Mouse (Mus musculus): ENCODE measurements around the gene Neurl4. TPM values are rescaled to one million over a fixed set of nuclear protein-coding genes. Genes with fewer than 3 reads are reported as not detected.

Gene Neurl4
- 46.9 TPM for total RNA-seq (2023)

DNA sequence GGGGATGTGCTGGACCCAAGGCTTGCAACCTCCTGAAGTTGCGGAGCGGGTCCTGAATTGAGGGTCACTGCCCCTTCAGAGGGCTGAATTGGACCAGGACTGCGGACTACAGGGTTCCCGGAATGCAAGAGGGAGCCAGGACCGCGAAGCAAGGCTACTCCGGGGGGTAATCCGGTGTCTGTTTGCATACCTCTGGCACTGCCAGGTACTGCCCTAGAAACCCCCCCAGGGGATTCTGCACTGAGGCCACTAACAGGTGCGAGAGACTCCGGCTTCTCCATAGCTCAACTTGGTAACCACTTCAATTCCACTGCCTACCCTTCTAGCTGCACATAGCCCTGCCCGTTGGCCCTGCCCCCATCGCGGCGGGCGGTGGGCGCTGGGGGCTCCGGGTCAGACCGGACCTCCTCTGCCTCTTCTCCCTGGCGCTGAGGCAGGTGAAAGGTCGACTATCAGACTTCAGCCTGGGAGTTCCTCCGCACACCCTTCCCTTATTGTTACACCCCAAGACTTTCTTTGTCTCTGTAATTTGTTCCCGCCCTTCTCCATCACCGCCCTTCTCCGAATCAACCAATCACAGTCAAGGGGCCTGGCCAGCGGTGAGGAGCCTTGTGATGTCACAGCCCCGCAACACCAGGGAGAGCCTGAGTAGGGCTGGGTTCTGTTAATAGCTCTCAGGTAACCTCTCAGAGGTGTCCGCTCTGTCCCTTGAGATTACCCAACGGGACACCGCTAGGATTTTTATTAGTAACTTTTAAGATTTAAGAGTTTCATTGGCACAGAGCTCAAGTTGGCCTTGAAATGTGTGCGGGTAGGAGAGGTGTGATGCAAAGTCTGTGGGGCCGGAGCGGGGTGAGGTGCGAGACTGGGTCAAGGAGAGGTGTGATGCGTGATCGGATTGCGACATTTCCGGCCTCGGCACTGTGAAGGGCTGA lies at the start of gene Neurl4, which contains the start of gene 2810408A11Rik:
Gene Neurl4 (plus strand): TSS at position 602 of the 935 bp plus-strand sequence.
Gene 2810408A11Rik (minus strand): TSS at position 517 of the 935 bp plus-strand sequence.

DNA sequence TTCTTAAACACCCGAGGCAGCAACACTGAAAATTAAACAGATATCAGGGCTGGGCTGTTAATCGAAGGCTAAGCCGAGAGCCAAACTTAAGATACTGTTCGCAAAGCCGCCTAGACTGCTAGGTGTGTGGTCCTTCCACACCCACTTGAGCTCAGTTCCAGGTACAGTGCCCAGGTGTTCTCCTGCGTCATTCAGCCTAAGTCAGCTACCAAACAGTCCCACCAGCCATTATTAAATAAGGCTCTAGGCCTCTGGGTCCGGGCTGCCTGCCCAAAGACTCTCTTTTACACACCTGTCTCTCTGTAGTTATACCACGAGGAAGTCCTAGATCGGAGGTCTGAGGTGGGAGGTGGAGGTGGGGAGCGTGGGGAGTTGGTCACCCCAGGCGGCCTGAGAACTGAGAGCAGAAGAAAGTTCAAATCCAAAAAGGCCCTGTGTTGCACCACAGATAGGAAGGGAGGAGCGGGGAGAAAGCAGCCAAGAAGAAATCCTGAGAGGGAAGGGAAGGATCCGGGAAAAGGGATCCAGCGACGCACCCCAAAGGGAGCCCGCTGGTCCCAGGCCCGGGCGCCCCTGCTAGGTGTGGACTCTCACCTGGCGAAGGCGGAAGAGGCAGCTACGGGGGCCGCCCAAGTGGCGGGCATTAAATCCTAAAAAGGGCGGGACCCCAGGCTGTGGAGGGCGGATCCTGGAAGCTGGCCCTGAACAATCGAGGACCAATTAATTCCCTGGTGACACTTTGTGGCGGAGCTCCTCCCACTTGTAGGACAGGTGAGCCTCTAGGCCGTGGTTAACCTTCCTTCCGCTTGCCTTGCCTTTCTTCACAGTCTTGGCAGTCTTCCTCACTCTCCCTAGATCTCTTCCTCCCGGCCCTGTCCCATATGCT lies 42.5 kb upstream of the Neurl4 start, which contains the start of gene Tnk1:
Gene Tnk1 (minus strand): TSS at position 618 of the 886 bp plus-strand sequence.

DNA sequence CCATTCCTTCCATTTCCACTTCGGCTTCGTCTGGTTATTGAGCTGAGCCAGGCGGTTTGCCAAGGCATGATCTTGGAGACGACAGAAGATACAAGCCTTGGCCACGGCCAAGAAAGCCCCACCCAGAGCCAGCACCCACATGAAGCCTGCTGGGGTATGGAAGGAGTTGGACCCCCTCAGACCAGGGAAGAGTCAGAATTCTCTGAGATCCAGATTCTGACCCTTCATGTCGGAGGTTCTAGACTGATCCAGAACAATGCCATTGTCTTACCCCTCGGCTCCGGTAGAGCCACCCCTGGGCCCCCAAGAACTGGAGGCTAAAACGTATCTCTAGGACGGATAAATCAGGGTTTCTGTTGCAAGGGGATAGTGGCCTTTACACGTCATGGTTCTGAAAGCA lies 23.0 kb upstream of the Neurl4 start, which contains the start of gene Tmem95:
Gene Tmem95 (minus strand): TSS at position 141 of the 400 bp plus-strand sequence.

GRCm38 (mm10) chr11:69880853-69881603 lies 19.8 kb upstream of the Neurl4 start, which contains the start of gene Kctd11:
Gene Kctd11, minus strand, starts transcription at chr11:69881406.

DNA sequence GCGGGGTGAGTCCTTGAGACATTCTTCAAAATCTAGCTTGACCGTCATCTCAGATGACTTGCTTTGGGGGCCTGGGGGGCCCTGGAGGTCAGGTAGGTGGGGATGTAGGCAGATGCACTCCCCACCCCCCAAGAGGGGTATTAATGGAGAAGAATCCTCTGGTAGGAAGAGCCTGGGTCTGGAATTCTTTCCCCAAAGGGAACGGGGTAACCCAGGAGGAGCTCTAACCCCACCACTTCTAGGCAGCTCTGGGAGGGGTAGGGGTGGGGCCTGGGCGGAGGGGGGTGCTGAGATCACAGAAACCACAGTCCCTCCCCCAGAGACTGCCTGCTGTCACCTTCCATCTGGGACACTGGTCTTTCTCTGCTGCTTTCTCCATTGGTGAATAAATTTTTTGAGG lies 5.6 kb upstream of the Neurl4 start, which contains the start of gene Acap1:
Gene Acap1 (minus strand): TSS at position 249 of the 400 bp plus-strand sequence.

GRCm38 (mm10) chr11:69913554-69914371 lies 12.9 kb downstream of the Neurl4 start, which contains the start of gene Gps2:
Gene Gps2, plus strand, starts transcription at chr11:69913888.

GRCm38 (mm10) chr11:69921114-69922011 lies 20.5 kb downstream of the Neurl4 start, which contains the start of gene Eif5a:
Gene Eif5a, minus strand, starts transcription at chr11:69921958.

GRCm38 (mm10) chr11:69935137-69935879 lies 34.4 kb downstream of the Neurl4 start, which contains the start of gene Ybx2:
Gene Ybx2, plus strand, starts transcription at chr11:69935796.

DNA sequence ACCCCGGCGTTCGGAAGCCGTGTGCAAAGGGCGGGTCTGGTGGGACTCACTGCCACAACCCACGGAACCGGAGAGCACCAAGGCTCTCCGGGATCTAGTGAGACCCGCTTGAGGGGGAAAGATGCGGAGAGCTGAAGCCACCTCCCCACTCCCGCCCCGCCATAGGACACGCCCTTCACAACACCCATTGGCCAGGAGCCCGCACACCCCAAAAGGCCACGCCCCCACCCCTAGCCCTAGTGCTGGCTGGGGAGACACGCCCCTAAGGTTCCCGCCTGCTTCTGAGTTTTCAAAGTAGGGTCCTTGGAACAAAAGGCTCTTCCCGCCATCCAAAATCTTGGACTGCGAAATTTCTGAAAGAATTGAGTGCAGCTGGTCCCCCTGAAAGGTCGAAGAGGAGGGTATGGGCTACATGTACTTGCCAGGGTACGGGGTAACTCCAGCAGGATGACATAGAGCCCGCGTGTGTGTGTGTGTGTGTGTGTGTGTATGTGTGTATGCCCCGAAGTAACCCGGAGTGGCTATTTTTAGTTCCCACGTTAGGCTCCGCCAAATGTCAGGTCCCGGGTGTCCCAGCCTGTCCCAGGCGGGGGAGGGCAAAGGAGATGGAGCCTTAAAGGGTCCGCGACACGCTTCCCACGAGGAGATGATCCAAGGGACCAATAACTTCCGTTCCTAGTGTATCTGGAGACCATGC lies 47.3 kb downstream of the Neurl4 start, which contains the start of gene Slc2a4:
Gene Slc2a4 (minus strand): TSS at position 123 of the 697 bp plus-strand sequence.

Other genes with a start within 250 kb of the Neurl4 start
- 0.70 TPM for gene Sox15, start 245.8 kb upstream of the Neurl4 start, total RNA-seq (2023)
- 70.5 TPM for gene Mpdu1, start 238.4 kb upstream of the Neurl4 start, total RNA-seq (2023)
- 9.1 TPM for gene Cd68, start 234.9 kb upstream of the Neurl4 start, total RNA-seq (2023)
- gene Eif4a1, start 228.6 kb upstream of the Neurl4 start, total RNA-seq (2023): 715 TPM
- 110 TPM for gene Senp3, start 219.0 kb upstream of the Neurl4 start, total RNA-seq (2023)
- not detected for gene Tnfsf13, start 215.3 kb upstream of the Neurl4 start, total RNA-seq (2023)
- gene Tnfsf12, start 205.2 kb upstream of the Neurl4 start, total RNA-seq (2023): 0.76 TPM
- gene Tnfsfm13, start 205.0 kb upstream of the Neurl4 start, total RNA-seq (2023): not detected
- gene Polr2a, start 142.4 kb upstream of the Neurl4 start, total RNA-seq (2023): 169 TPM
- gene Slc35g3, start 139.1 kb upstream of the Neurl4 start, total RNA-seq (2023): not detected
- 52.5 TPM for gene Zbtb4, start 135.2 kb upstream of the Neurl4 start, total RNA-seq (2023)
- 1.9 TPM for gene Chrnb1, start 105.1 kb upstream of the Neurl4 start, total RNA-seq (2023)
- gene Fgf11, start 99.2 kb upstream of the Neurl4 start, total RNA-seq (2023): not detected
- not detected for gene Tmem102, start 95.4 kb upstream of the Neurl4 start, total RNA-seq (2023)
- gene Gm39566, start 85.8 kb upstream of the Neurl4 start, total RNA-seq (2023): not detected
- not detected for gene Spem2, start 82.6 kb upstream of the Neurl4 start, total RNA-seq (2023)
- gene Spem1, start 78.9 kb upstream of the Neurl4 start, total RNA-seq (2023): not detected
- 2.8 TPM for gene Nlgn2, start 63.3 kb upstream of the Neurl4 start, total RNA-seq (2023)
- gene Tmem256, start 62.6 kb upstream of the Neurl4 start, total RNA-seq (2023): 14.5 TPM
- 10.6 TPM for gene Plscr3, start 54.7 kb upstream of the Neurl4 start, total RNA-seq (2023)
- not detected for gene Tnk1, start 42.3 kb upstream of the Neurl4 start, total RNA-seq (2023)
- gene Tmem95, start 23.1 kb upstream of the Neurl4 start, total RNA-seq (2023): not detected
- 1.00 TPM for gene Kctd11, start 19.7 kb upstream of the Neurl4 start, total RNA-seq (2023)
- 384 TPM for gene Acap1, start 5.5 kb upstream of the Neurl4 start, total RNA-seq (2023)
- gene 2810408A11Rik, start 85 bp upstream of the Neurl4 start, total RNA-seq (2023): 1.1 TPM
- 146 TPM for gene Gps2, start 12.8 kb downstream of the Neurl4 start, total RNA-seq (2023)
- gene Eif5a, start 20.9 kb downstream of the Neurl4 start, total RNA-seq (2023): 275 TPM
- gene Ybx2, start 34.7 kb downstream of the Neurl4 start, total RNA-seq (2023): not detected
- gene Slc2a4, start 47.1 kb downstream of the Neurl4 start, total RNA-seq (2023): 0.62 TPM
- not detected for gene Cldn7, start 63.7 kb downstream of the Neurl4 start, total RNA-seq (2023)
- gene Ctdnep1, start 80.1 kb downstream of the Neurl4 start, total RNA-seq (2023): 69.6 TPM
- 35.0 TPM for gene Elp5, start 81.4 kb downstream of the Neurl4 start, total RNA-seq (2023)
- gene Gabarap, start 90.1 kb downstream of the Neurl4 start, total RNA-seq (2023): 187 TPM
- 50.0 TPM for gene Phf23, start 94.7 kb downstream of the Neurl4 start, total RNA-seq (2023)
- 26.9 TPM for gene Dvl2, start 99.5 kb downstream of the Neurl4 start, total RNA-seq (2023)
- 57.5 TPM for gene Acadvl, start 114.3 kb downstream of the Neurl4 start, total RNA-seq (2023)
- 38.6 TPM for gene Dlg4, start 115.9 kb downstream of the Neurl4 start, total RNA-seq (2023)
- not detected for gene Asgr1, start 153.0 kb downstream of the Neurl4 start, total RNA-seq (2023)
- not detected for gene Asgr2, start 191.6 kb downstream of the Neurl4 start, total RNA-seq (2023)
- gene Mgl2, start 229.3 kb downstream of the Neurl4 start, total RNA-seq (2023): not detected

Data from CD4-positive naive resting alpha-beta T cell, adult 76 days (primary cell).